Mouse (Mus musculus): Measurements from ENCODE around the gene AC129217.1. TPM values are rescaled to one million over a fixed set of nuclear protein-coding genes. Genes with fewer than 3 reads are reported as not detected.

AC129217.1 gene
- polyA plus RNA-seq, 1 experiment from 2014 or later, result not detected

DNA sequence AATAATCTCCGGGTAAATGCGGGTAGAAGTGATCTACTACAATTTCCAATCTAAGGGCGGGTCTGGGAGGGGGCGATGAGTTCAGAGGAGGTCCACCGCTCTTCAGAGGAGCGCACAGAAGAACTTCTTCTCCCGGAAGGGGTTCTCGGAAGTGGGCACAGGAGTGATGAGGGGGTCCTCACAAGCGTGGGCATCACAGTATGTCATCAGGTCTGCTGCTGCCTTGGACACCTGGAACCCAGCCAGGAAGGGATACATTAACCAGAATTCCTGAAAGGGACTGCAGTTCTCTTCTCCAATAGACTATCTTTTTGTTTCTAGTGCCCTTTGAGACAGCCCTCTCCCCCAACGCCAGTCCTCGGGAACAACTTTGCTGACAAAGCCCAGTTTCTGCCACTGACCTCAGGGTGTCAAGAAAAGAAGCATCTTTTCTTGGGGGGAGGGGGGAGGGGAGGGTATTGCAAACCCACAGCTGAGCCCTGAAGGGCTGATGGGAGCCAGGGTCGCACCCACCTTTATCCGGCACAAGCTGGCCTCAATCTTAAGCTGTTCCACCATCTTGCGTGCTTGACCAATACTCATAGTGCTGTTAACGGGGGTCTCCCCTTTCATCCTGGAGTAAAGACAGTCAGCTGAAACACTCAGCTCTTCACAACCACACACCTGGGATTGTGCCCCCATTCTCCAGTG is 8.6 kb downstream of the AC129217.1 start:
- DNase-seq (ENCODE audit: low spot score), result peak; percentile 58

GRCm38 (mm10) chr19:8839103-8839907 is 9.7 kb downstream of the AC129217.1 start, which contains the start of gene Gng3:
Gene Gng3, minus strand, starts transcription at chr19:8839194.
- no peaks in the 10 kb centered on the region for H3K27me3 ChIP-seq (ENCODE audit: low read depth, poor library complexity, severe bottlenecking)
- no peaks in the 10 kb centered on the region for H3K9me3 ChIP-seq (replicated peaks)
- no peak for DNase-seq (ENCODE audit: low spot score)
- peaks cover 41% of the 10 kb centered on the region for H3K36me3 ChIP-seq
- H3K4me3 ChIP-seq, result peak within 1 kb of the TSS; percentile 57
- peaks cover 41% of the 10 kb centered on the region for H3K4me1 ChIP-seq
- peak within 1 kb of the TSS; percentile 94 for H3K27ac ChIP-seq
- 41% methylated on average over 11 of the region's 11 CpGs for WGBS

More for the DNA sequence above, 8.6 kb downstream of the AC129217.1 start:
- peak overlapping the region; percentile 94 for H3K27ac ChIP-seq
- H3K4me1 ChIP-seq, result peaks cover 41% of the 10 kb centered on the region
- H3K27me3 ChIP-seq (ENCODE audit: low read depth, poor library complexity, severe bottlenecking), result no peaks in the 10 kb centered on the region
- H3K9me3 ChIP-seq (replicated peaks), result no peaks in the 10 kb centered on the region
- H3K36me3 ChIP-seq, result peaks cover 52% of the 10 kb centered on the region
- peak overlapping the region; percentile 57 for H3K4me3 ChIP-seq
- 23% methylated on average over 15 of the region's 15 CpGs for WGBS

GRCm38 (mm10) chr19:8839908-8840791 is 10.6 kb downstream of the AC129217.1 start:
- no peaks in the 10 kb centered on the region for H3K27me3 ChIP-seq (ENCODE audit: low read depth, poor library complexity, severe bottlenecking)
- H3K4me1 ChIP-seq, result peaks cover 41% of the 10 kb centered on the region
- peak overlapping the region; percentile 53 for H3K4me3 ChIP-seq
- 22% methylated on average over 29 of the region's 29 CpGs for WGBS
- peak; percentile 65 for DNase-seq (ENCODE audit: low spot score)
- peak overlapping the region; percentile 73 for H3K27ac ChIP-seq
- peaks cover 36% of the 10 kb centered on the region for H3K36me3 ChIP-seq
- H3K9me3 ChIP-seq (replicated peaks), result no peaks in the 10 kb centered on the region

DNA sequence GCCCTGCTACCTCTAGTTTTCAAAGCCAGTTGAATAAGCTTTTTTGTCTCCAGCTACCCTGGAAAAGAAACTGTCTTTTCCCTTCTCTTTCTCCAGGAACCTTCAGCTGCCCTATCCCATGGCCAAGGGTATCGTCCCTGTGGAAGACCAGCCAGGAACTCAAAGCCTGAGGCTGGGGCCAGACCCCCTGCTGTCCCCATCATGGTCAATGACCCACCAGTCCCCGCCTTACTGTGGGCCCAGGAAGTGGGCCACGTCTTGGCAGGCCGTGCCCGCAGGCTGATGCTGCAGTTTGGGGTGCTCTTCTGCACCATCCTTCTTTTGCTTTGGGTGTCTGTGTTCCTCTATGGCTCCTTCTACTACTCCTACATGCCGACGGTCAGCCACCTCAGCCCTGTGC is 11.4 kb downstream of the AC129217.1 start:
- 95% methylated on average over 7 of the region's 7 CpGs for WGBS

DNA sequence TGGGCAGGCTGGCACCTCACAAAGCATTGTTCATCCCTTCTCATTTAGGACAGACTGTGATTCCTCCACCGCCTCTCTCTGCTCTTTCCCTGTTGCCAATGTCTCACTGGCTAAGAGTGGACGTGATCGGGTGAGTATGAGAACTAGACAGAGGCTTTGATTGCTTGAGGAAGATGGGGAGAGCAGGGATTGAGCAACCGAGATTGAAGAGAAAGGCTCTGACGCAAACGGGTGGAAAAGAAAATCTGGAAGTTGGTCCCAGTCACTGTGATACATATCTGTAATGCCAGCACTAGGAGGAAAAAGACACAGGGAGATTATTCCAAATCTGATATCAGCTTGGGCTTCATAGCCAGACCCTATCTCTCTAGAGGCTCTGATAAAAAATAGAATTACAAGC is 13.4 kb downstream of the AC129217.1 start:
- H3K27me3 ChIP-seq (ENCODE audit: low read depth, poor library complexity, severe bottlenecking), result no peaks in the 10 kb centered on the region
- no peak for DNase-seq (ENCODE audit: low spot score)
- no peak overlapping the region for H3K4me3 ChIP-seq
- WGBS, result 87% methylated on average over 6 of the region's 6 CpGs
- no peaks in the 10 kb centered on the region for H3K9me3 ChIP-seq (replicated peaks)
- no peak overlapping the region for H3K27ac ChIP-seq
- H3K4me1 ChIP-seq, result peaks cover 31% of the 10 kb centered on the region
- H3K36me3 ChIP-seq, result peaks cover 49% of the 10 kb centered on the region

More for the DNA sequence above, 11.4 kb downstream of the AC129217.1 start:
- DNase-seq (ENCODE audit: low spot score), result no peak
- Histone ChIP-seq H3K4me3 (peak overlapping the region; percentile 53), H3K27me3 (ENCODE audit: low read depth, poor library complexity, severe bottlenecking) (no peaks in the 10 kb centered on the region), H3K36me3 (peaks cover 33% of the 10 kb centered on the region), H3K4me1 (peaks cover 41% of the 10 kb centered on the region), H3K27ac (no peak overlapping the region), H3K9me3 (replicated peaks) (no peaks in the 10 kb centered on the region)

DNA sequence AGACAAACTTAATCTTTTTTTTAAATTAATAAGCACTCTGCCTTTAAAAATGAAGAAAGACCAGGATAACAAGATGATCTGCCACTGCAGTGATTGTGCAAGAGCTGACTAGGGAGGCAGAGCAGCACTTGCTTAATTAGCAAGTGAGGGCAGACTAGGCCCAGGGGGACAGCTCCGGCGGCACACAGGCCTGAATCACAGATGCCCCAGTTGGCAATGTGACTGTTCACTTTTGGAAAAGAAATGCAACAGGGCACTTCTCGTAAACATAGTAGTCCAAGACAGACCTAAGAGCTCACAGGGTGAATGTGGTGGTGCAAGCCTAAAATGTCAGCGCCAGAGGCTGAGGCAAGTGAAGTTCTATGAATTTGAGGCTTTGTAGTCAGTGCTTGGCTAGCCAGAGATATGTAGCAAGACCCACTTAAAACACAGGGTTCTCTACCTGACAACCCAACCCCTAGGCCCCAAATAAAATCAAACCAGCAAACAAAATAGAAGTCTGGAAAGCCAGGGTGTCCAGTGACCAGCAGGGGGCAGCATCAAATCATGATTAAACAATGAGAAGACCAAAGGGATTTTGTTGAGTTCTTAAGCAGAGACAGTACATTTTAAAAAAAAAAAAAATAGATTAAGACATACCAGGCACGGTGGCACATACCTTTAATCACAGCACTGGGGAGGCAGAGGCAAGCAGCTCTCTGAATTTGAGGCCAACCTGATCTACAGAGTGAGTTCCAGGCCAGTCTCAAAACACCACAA is 15.0 kb downstream of the AC129217.1 start:
- no peaks in the 10 kb centered on the region for H3K27me3 ChIP-seq (ENCODE audit: low read depth, poor library complexity, severe bottlenecking)
- no peak overlapping the region for H3K4me3 ChIP-seq
- WGBS, result 70% methylated on average over 5 of the region's 5 CpGs
- peaks cover 57% of the 10 kb centered on the region for H3K36me3 ChIP-seq
- peaks cover 16% of the 10 kb centered on the region for H3K4me1 ChIP-seq
- no peak overlapping the region for H3K27ac ChIP-seq
- H3K9me3 ChIP-seq (replicated peaks), result no peaks in the 10 kb centered on the region
- DNase-seq (ENCODE audit: low spot score), result peak; percentile 77

DNA sequence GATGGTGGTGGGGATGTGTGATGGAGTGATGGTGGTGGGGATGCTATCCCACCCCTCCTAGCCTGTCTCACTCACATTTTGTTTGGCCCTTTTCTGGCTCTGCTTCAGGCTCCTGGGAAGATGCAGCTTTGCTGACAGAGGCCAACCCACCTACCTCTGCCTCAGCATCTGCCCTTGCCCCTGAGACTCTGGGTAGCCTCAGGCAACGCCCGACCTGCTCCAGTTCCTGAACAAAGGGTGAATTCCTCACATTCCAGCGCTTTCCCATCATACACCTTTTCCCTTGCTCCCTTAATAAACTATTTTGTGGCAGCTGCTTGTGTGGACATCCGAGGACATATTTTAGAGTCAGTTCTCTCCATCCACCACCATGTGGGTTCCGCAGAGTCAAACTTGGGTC is 18.8 kb downstream of the AC129217.1 start:
- 77% methylated on average over 5 of the region's 5 CpGs for WGBS
- H3K4me1 ChIP-seq, result peaks cover 15% of the 10 kb centered on the region

DNA sequence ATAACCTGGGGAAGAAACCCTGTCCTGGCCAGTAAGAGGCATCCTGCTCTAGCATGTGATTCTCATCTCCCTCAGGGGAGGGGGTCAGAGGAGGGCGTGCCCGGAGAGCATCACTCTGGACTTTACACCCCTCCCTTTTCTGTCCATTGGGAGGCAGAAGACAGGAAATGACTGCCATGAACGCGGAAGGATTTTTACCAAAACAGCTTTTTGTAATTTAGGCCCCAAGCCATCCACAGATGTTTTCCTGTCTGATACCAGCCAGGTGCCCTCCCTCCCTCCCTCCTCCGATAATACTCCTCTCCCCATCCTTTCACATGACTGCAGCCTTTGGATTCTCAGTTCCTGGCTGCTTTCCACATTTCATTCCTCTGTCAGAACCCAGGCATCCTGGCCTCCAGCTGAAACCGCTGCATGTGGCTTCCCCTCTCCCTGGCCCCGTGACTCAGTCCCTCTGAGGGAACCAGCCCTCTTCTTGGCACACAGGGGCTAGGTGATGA is 20.9 kb downstream of the AC129217.1 start, which contains the start of gene Lrrn4cl:
Lrrn4cl (plus strand) TSS at position 367 of the 500 bp plus-strand sequence.
- WGBS, result 28% methylated on average over 7 of the region's 7 CpGs
- Histone ChIP-seq H3K4me1 (peaks cover 15% of the 10 kb centered on the region), H3K9me3 (replicated peaks) (no peaks in the 10 kb centered on the region), H3K27ac (0 out of 2 replicates have a peak within 1 kb of the TSS, but pooled peaks have one; percentile 46), H3K36me3 (peaks cover 33% of the 10 kb centered on the region), H3K4me3 (0 out of 2 replicates have a peak within 1 kb of the TSS, but pooled peaks have one; percentile 3), H3K27me3 (ENCODE audit: low read depth, poor library complexity, severe bottlenecking) (no peaks in the 10 kb centered on the region)
- DNase-seq (ENCODE audit: low spot score), result no peak

More for the DNA sequence above, 18.8 kb downstream of the AC129217.1 start:
- Histone ChIP-seq H3K4me3 (no peak overlapping the region), H3K36me3 (peaks cover 37% of the 10 kb centered on the region), H3K9me3 (replicated peaks) (no peaks in the 10 kb centered on the region), H3K27ac (no peak overlapping the region), H3K27me3 (ENCODE audit: low read depth, poor library complexity, severe bottlenecking) (no peaks in the 10 kb centered on the region)
- DNase-seq (ENCODE audit: low spot score), result no peak

- no peak for DNase-seq (ENCODE audit: low spot score)
- Histone ChIP-seq H3K27me3 (ENCODE audit: low read depth, poor library complexity, severe bottlenecking) (no peaks in the 10 kb centered on the region), H3K4me3 (no peak overlapping the region), H3K4me1 (peaks cover 15% of the 10 kb centered on the region), H3K36me3 (peaks cover 21% of the 10 kb centered on the region), H3K9me3 (replicated peaks) (no peaks in the 10 kb centered on the region), H3K27ac (0 out of 2 replicates have a peak overlapping the region, but pooled peaks have one; percentile 27)
- 57% methylated on average over 7 of the region's 7 CpGs for WGBS
These were observed 22.1 kb downstream of the AC129217.1 start for GRCm38 (mm10) chr19:8851639-8852038.

- DNase-seq (ENCODE audit: low spot score), result no peak
- Histone ChIP-seq H3K27ac (0 out of 2 replicates have a peak overlapping the region, but pooled peaks have one; percentile 27), H3K36me3 (peaks cover 14% of the 10 kb centered on the region), H3K4me1 (peaks cover 15% of the 10 kb centered on the region), H3K4me3 (no peak overlapping the region), H3K27me3 (ENCODE audit: low read depth, poor library complexity, severe bottlenecking) (no peaks in the 10 kb centered on the region), H3K9me3 (replicated peaks) (no peaks in the 10 kb centered on the region)
- 54% methylated on average over 10 of the region's 10 CpGs for WGBS
These were observed 22.8 kb downstream of the AC129217.1 start for GRCm38 (mm10) chr19:8852236-8852928.

DNA sequence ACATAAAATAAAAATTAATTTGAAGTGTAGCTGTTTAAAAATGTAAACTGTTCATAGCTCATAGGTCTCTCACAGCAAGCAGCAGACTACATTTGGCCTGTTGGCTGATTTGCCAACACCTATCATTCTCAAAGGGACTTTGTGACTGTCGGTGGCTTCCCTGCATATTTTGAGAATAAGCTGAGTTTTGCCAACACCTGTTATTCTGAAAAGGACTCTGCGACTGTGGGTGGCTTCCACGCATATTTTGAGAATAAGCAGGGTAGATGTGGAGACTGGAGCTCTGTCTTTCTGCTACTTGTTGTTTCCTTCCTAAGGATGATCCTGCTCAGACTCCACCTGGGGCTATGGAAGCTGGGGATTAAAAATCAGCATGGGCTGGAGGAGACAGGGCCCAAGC is 23.5 kb downstream of the AC129217.1 start:
- H3K27ac ChIP-seq, result no peak overlapping the region
- no peak for DNase-seq (ENCODE audit: low spot score)
- no peaks in the 10 kb centered on the region for H3K27me3 ChIP-seq (ENCODE audit: low read depth, poor library complexity, severe bottlenecking)
- H3K9me3 ChIP-seq (replicated peaks), result no peaks in the 10 kb centered on the region
- H3K4me3 ChIP-seq, result no peak overlapping the region
- peaks cover 15% of the 10 kb centered on the region for H3K4me1 ChIP-seq
- H3K36me3 ChIP-seq, result peaks cover 7% of the 10 kb centered on the region; the same call in 1 of the 2 replicates
- 91% methylated on average over 3 of the region's 3 CpGs for WGBS
